8 mouse cellular contexts compared by ENCODE assay signal in the genomic region with DNA sequence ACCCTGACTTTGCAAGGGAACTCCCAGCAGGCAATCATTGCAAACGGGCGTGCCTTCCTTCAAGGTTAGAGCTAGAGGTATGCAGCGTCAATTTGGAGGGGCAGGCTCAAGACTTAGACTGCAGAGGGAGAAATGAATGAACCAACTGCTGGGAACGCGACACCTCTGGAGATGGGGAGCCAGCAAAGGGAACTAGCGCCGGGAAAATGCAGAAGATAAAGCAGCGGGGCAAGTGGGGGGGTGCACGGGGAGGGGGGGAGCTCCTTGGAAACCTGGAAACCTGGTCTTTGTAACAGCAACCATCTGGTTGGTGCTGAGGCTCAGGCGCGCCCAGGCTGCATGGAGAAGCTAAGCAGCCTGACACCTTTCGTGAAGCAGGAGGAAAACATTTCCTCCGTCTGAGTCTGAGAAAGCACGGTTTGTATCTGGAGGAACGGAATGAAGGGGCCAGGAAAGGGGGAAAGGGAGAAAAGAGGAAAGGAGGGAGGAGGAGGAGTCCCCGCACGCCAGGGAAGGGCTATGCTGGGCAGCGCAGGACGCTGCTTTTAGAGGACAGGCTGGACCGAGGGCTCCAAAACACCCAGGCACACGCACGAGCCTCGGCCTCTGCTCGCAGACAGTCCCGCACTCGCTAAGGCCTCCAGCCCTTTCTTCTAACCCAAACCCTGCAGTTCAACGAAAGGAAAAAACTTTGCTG. TPM values are rescaled to one million over a fixed set of nuclear protein-coding genes. Genes with fewer than 3 reads are reported as not detected.
DNase-seq lines count a peak whose midpoint lies in the region; ATAC-seq and TF ChIP-seq lines count a peak whose summit lies in the region.

No protein-coding gene starts in this region.

- peak; percentile 32 to 38 for DNase-seq in adrenal gland, adult 18-20 months (ENCODE audit: low spot score in 2 of 2)
- DNase-seq in adrenal gland, postnatal 4 days (ENCODE audit: low spot score in 2 of 2) = no peak
- no peak for DNase-seq in thymus, adult 2 months
- DNase-seq in thymus, postnatal 36 days = no peak
- peak; percentile 66 for DNase-seq in hindbrain, embryonic 11.5 days (ENCODE audit: low spot score)
- DNase-seq in liver, embryonic 11.5 days (ENCODE audit: low spot score) = peak; percentile 49
- DNase-seq in c-Kit-positive CD71-positive TER-119-positive erythroid progenitor cells, embryonic 14.5 days (ENCODE audit: low spot score) = no peak

- TF ChIP-seq POLR2A in thymus, adult 2 months (IDR thresholded peaks at IDR 0.05; ENCODE audit: control insufficient read depth, extremely low read depth, insufficient read depth, low read length, poor library complexity) = no peak

- peak overlapping the region; percentile 82 for H3K4me2 ChIP-seq in hindbrain, embryonic 11.5 days (replicated peaks; ENCODE audit: low read depth, low read length)
- H3K4me2 ChIP-seq in liver, embryonic 11.5 days = peak overlapping the region; percentile 95
- H3K4me2 ChIP-seq in neural tube, embryonic 13.5 days = peak overlapping the region; percentile 80

- 4% methylated on average over 27 of the region's 27 CpGs for WGBS in thymus, adult 2 months
- WGBS in hindbrain, embryonic 11.5 days = under 1% methylated on average over 27 of the region's 27 CpGs
- under 1% methylated on average over 27 of the region's 27 CpGs for WGBS in liver, embryonic 11.5 days
- under 1% methylated on average over 27 of the region's 27 CpGs for WGBS in neural tube, embryonic 13.5 days

- ATAC-seq in hindbrain, embryonic 11.5 days (ENCODE audit: low FRiP score) = peak; percentile 12; the same call in 1 of the 2 replicates
- no peak for ATAC-seq in liver, embryonic 11.5 days (replicated peaks; ENCODE audit: low FRiP score)
- ATAC-seq in neural tube, embryonic 13.5 days (ENCODE audit: low read depth) = no peak

- peaks cover 21% of the 10 kb centered on the region for H3K27me3 ChIP-seq in thymus, adult 2 months (ENCODE audit: control insufficient read depth, insufficient read depth, low read length)
- H3K27me3 ChIP-seq in hindbrain, embryonic 11.5 days (ENCODE audit: control insufficient read depth, insufficient read depth, low read length) = no peaks in the 10 kb centered on the region
- no peaks in the 10 kb centered on the region; the same call in 1 of the 2 replicates for H3K27me3 ChIP-seq in liver, embryonic 11.5 days (replicated peaks; ENCODE audit: control insufficient read depth, insufficient read depth, low read length)
- no peaks in the 10 kb centered on the region for H3K27me3 ChIP-seq in neural tube, embryonic 13.5 days

- H3K36me3 ChIP-seq in thymus, adult 2 months (ENCODE audit: control insufficient read depth, insufficient read depth, low read length) = no peaks in the 10 kb centered on the region
- no peaks in the 10 kb centered on the region for H3K36me3 ChIP-seq in hindbrain, embryonic 11.5 days (ENCODE audit: control insufficient read depth, insufficient read depth, low read length)
- no peaks in the 10 kb centered on the region for H3K36me3 ChIP-seq in liver, embryonic 11.5 days (ENCODE audit: control insufficient read depth, insufficient read depth, low read length)
- no peaks in the 10 kb centered on the region for H3K36me3 ChIP-seq in neural tube, embryonic 13.5 days

- no peak overlapping the region for H3K27ac ChIP-seq in thymus, adult 2 months (ENCODE audit: control insufficient read depth, insufficient read depth, low read length)
- peak overlapping the region; percentile 99 for H3K27ac ChIP-seq in hindbrain, embryonic 11.5 days (ENCODE audit: low read depth, low read length)
- peak overlapping the region; percentile 93 for H3K27ac ChIP-seq in liver, embryonic 11.5 days (ENCODE audit: low read depth, low read length)
- peak overlapping the region; percentile 100 for H3K27ac ChIP-seq in neural tube, embryonic 13.5 days (replicated peaks)

- H3K4me3 ChIP-seq in thymus, adult 2 months (ENCODE audit: control insufficient read depth, insufficient read depth, low read length) = peak overlapping the region; percentile 31
- peak overlapping the region; percentile 92 for H3K4me3 ChIP-seq in hindbrain, embryonic 11.5 days (ENCODE audit: low read depth, low read length)
- H3K4me3 ChIP-seq in liver, embryonic 11.5 days (ENCODE audit: low read depth, low read length) = peak overlapping the region; percentile 80
- H3K4me3 ChIP-seq in neural tube, embryonic 13.5 days = peak overlapping the region; percentile 90

- H3K4me1 ChIP-seq in thymus, adult 2 months (replicated peaks; ENCODE audit: control insufficient read depth, insufficient read depth, low read length) = peaks cover 15% of the 10 kb centered on the region; the same call in 1 of the 2 replicates
- no peaks in the 10 kb centered on the region; the same call in 1 of the 2 replicates for H3K4me1 ChIP-seq in hindbrain, embryonic 11.5 days (replicated peaks; ENCODE audit: control insufficient read depth, insufficient read depth, low read length)
- H3K4me1 ChIP-seq in liver, embryonic 11.5 days (replicated peaks; ENCODE audit: control insufficient read depth, insufficient read depth, low read length) = peaks cover 14% of the 10 kb centered on the region
- peaks cover 48% of the 10 kb centered on the region for H3K4me1 ChIP-seq in neural tube, embryonic 13.5 days (replicated peaks)

- H3K9me3 ChIP-seq in hindbrain, embryonic 11.5 days (ENCODE audit: control insufficient read depth, low read length) = no peaks in the 10 kb centered on the region
- H3K9me3 ChIP-seq in liver, embryonic 11.5 days (ENCODE audit: control insufficient read depth, low read length) = no peaks in the 10 kb centered on the region
- H3K9me3 ChIP-seq in neural tube, embryonic 13.5 days = no peaks in the 10 kb centered on the region

- TF ChIP-seq CTCF in thymus, adult 2 months (IDR thresholded peaks at IDR 0.05; ENCODE audit: borderline replicate concordance, control insufficient read depth, extremely low read depth, insufficient read depth, low read length, poor library complexity) = no peak

- H3K9ac ChIP-seq in hindbrain, embryonic 11.5 days (ENCODE audit: low read depth, low read length) = peak overlapping the region; percentile 96
- H3K9ac ChIP-seq in liver, embryonic 11.5 days (ENCODE audit: low read depth, low read length) = peak overlapping the region; percentile 79
- peak overlapping the region; percentile 96 for H3K9ac ChIP-seq in neural tube, embryonic 13.5 days

RNA-seq across cellular contexts. Expression of a gene that starts 3.3 kb away (rescaled TPM):
- total RNA-seq in adrenal gland, adult 18-20 months (2021) = 10 to 100 TPM; 43.4 to 55.1 TPM
- total RNA-seq in adrenal gland, postnatal 4 days (2021) = 100 to 1,000 TPM; 113 to 114 TPM
- 7.6 and 9.7 TPM in 2 replicates for polyA plus RNA-seq in thymus, adult 2 months (2012; rRNA removed)
- polyA plus RNA-seq in hindbrain, embryonic 11.5 days (2014; fragmentation: Nextera tagmentation; extraction: Ambion mirVana) = 77.5 and 80.7 TPM in 2 replicates
- 27.4 and 27.7 TPM in 2 replicates for polyA plus RNA-seq in liver, embryonic 11.5 days (2014; fragmentation: Nextera tagmentation; extraction: Ambion mirVana)
- polyA plus RNA-seq in neural tube, embryonic 13.5 days (2015; fragmentation: Nextera tagmentation; extraction: Ambion mirVana) = 132 and 156 TPM in 2 replicates

Comparison
In these comparisons a context has a peak if more than half of its experiments do, and no peak if none do; other contexts are left out.
1. DNase-seq: peak in adrenal gland, adult 18-20 months (2 of 2), hindbrain, embryonic 11.5 days (single experiment) and liver, embryonic 11.5 days (single experiment); none in adrenal gland, postnatal 4 days (0 of 2), thymus, adult 2 months (single experiment), thymus, postnatal 36 days (0 of 2) and c-Kit-positive CD71-positive TER-119-positive erythroid progenitor cells, embryonic 14.5 days (single experiment).
2. H3K4me3 ChIP-seq: peak in every context shown above with its lines; median percentile 92 in hindbrain, embryonic 11.5 days; 90 in neural tube, embryonic 13.5 days; 80 in liver, embryonic 11.5 days; 31 in thymus, adult 2 months.
3. Peak in every context shown above with its lines, with median percentiles within 50 percentile points of each other: H3K4me2 ChIP-seq and H3K9ac ChIP-seq.